Mouse (Mus musculus) 3134 (cell line): ENCODE results near the gene Prpf3.
A peak's percentile ranks its signal among the peaks of the same experiment; 100 is the strongest.
"Not testable (repeated sequence)": the region's sequence is repeated elsewhere in the genome, so short reads cannot be mapped to it uniquely, and the experiment has no call there.

Source experiments
- DNase-seq: peaks from one replicate; pipeline ENCODE4 v3.0.0-alpha.2; 2011; ENCODE audit warnings: low spot score; ENCODE audit not compliant: insufficient read length; ENCODE audit errors: extremely low read depth

The Prpf3 gene

GRCm38 (mm10) chr3:95820046-95821010 lies 35.4 kb downstream of the Prpf3 start:
- DNase-seq, result peak; percentile 59

DNA sequence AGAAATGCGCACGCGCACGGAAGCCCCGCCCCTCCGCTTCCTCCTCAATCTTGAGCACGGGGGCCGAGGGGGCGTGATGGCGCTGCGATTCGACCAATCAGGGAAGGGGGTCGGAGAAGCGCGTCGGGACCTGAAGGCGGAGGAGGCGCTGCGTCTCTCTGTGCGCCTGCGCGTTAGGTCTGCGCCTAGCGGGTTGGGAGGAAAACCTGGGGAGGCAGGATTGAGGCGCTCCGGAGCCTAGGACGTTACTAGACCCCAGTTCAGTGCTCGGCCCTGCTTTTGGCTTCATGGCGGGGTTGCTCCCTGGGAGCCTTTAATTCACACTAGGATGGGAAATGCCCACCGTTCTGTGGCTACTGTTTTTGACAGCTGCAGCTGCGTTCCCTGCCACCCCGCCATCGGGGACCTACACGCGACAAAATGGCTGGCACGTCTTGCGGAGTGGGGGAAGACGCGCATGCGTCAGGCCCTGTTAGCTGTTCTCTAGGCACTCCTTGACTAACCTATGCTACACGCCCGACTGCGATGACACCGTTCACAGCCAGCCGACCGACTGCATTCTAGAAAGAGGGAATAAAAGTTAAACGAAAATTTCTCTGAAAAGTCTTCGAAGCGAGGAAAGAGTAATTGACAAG lies 36.2 kb downstream of the Prpf3 start:
- DNase-seq, result peak; percentile 98

- DNase-seq, result peak; percentile 87
These were observed 37.0 kb downstream of the Prpf3 start, which contains the start of gene Rprd2 for GRCm38 (mm10) chr3:95818571-95819288. TSS of gene Rprd2 (minus strand) at chr3:95818863.

- DNase-seq, result no peak
These were observed 37.6 kb downstream of the Prpf3 start for GRCm38 (mm10) chr3:95818026-95818511.

DNA sequence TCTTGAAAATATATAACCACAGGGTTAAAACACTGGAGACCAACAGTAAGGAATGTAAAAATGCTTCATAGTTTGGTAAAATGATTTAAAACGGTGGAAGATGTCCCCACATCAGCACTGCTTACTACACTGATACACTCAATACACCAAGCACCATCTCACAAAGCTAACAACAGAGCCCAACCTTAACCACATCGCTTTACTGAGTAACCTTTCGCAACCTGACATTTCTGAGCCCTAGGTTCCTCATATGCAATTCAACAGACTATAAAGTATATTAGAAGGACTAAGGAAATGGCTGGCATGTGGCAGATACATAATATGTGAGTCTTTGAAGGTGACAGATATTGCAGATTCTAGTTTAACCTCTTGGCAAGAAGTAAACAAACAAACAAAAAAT lies 39.0 kb downstream of the Prpf3 start:
- no peak for DNase-seq

GRCm38 (mm10) chr3:95808384-95808783 lies 47.3 kb downstream of the Prpf3 start:
- DNase-seq, result no peak

- not testable (repeated sequence) for DNase-seq
These were observed 48.1 kb downstream of the Prpf3 start for GRCm38 (mm10) chr3:95807630-95808029.

DNA sequence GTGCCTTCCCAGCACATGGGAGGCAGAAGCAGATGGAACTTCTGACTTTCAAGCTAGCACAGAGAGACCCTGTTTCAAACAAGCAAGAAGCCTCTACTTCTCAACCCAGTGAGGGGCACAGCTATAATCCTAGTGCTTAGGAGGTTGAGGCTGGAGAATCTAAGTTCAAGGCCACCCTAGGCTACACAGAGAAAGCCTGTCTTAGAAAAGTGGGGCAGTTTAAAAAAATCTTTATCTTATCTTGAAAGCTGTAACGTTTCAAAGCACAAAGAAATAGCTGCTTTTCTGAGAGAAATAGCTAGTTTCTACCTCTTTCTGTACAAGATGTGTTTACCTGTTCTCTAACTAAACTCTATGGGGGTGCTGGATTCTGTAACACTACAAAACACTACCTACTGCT lies 49.0 kb downstream of the Prpf3 start:
- DNase-seq, result no peak

DNA sequence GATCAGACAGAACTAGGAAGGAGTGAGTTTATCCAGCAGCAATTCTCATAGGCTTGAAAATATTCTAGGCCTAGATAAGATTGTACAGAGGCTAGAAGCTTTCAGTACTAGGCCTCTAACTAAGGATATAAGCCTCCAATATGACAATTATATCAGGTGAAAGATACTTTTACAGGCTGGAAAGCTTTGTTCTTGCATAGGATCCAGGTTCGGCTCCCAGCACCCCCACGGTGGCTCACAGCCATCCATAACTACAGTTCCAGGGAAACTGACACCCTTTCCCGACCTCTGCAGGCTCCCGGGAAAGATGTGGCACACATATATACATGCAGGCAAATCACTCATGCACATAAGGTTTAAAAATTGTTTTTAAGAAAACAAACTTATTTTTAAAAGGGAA lies 51.8 kb downstream of the Prpf3 start:
- DNase-seq, result no peak

DNA sequence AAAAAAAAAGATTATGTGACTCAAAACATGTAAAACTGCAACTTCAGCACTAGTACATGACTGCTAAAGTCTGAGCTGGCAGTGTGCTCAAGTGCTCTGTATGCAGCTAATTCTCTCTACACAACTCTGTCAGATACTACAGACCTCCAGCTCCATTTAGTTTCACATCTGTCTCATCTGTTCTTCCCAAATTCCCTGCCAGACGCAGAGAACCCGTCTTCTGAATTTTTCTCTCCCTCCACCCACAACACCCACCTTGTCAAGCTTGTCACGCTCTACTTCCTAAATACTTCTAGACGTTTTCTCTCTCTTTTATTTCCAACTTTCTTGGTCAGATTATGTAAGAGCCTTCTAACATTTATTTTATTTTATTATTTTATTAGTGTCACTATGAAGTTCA lies 56.9 kb downstream of the Prpf3 start:
- DNase-seq, result no peak

DNA sequence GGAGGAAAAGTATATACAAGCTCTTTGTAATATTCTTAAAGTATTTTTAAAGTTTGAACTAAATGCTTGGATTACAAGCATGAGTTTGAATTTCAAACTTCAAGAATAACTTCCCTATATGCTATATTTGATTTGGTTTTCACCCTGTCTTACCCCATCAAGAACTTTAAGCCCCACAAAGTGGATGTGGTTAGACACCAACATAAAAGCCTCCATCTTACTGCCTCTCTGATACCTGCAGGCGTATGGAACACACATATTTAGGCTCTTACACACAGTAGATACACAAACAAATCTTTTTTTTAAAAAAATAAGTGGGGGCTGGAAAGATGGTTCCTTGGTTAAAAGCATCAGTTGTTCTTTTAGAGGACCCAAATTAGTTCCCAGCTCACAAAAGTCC lies 61.4 kb downstream of the Prpf3 start:
- no peak for DNase-seq

DNA sequence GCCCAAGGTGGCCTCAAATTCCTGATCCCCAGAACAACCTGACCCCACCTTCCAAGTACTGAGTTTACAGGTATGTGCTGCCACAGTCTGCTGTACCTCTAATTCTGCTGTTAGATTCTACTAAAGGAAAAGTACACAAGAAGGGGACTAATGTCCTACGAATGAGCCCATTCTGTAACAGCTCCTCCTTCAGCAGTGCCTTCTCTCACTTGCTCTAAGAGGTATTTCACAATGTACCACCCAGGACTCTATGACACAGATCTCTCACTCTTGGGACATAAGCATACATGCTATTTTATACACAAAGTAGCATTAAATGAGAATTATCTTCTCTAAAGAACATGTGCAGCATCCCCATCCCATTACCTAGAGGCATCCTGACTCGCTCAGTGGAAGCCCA lies 62.0 kb downstream of the Prpf3 start:
- DNase-seq, result no peak

GRCm38 (mm10) chr3:95785501-95785900 lies 70.2 kb downstream of the Prpf3 start:
- DNase-seq, result no peak
